Mouse (Mus musculus): Measurements from ENCODE around the gene Pdzd3.

Gene Pdzd3

GRCm38 (mm10) chr9:44200458-44200857, 50.8 kb downstream of the Pdzd3 start:
- DNase-seq (ENCODE audit: low spot score): no peak

GRCm38 (mm10) chr9:44199580-44199979, 51.7 kb downstream of the Pdzd3 start:
- peak; percentile 28 for DNase-seq (ENCODE audit: low spot score)

GRCm38 (mm10) chr9:44199166-44199565, 52.1 kb downstream of the Pdzd3 start:
- DNase-seq (ENCODE audit: low spot score): no peak

Data from urinary bladder, postnatal 25 days (tissue).